Mouse (Mus musculus): Measurements from ENCODE around the gene Atp5j2. TPM values are rescaled to one million over a fixed set of nuclear protein-coding genes. Genes with fewer than 3 reads are reported as not detected.

Atp5j2 gene
- polyA plus RNA-seq, 2 experiments, result 190 to 454 TPM

- H3K27ac ChIP-seq, result no peak overlapping the region
- no peaks in the 10 kb centered on the region for H3K9me3 ChIP-seq (ENCODE audit: control insufficient read depth, low read length)
- H3K9ac ChIP-seq (replicated peaks), result no peak overlapping the region
- peaks cover 10% of the 10 kb centered on the region for H3K36me3 ChIP-seq (replicated peaks; ENCODE audit: control insufficient read depth, insufficient read depth, low read depth)
- no peak for DNase-seq (ENCODE audit: low read depth in 3 of 3, low spot score in 3 of 3)
- H3K4me2 ChIP-seq (ENCODE audit: low read depth), result no peak overlapping the region
- H3K4me1 ChIP-seq (replicated peaks; ENCODE audit: control insufficient read depth in 2 of 2, insufficient read depth in 2 of 2, low read length in 1 of 2), result 0 out of 4 replicates have a peak, but pooled peaks cover 0 to 1% of the 10 kb centered on the region in 2 experiments
- H3K27me3 ChIP-seq (ENCODE audit: control insufficient read depth, insufficient read depth, low read length), result no peaks in the 10 kb centered on the region
- ATAC-seq (ENCODE audit: insufficient read depth), result no peak
- H3K4me3 ChIP-seq (ENCODE audit: insufficient read depth in 1 of 2, low read depth in 2 of 2, low read length in 2 of 2), result no peak overlapping the region
- WGBS (ENCODE audit: insufficient replicate concordance), result 89% methylated on average over 21 of the region's 21 CpGs
- TF ChIP-seq EP300 (IDR thresholded peaks at IDR 0.05; ENCODE audit: low read depth) (no peak), CTCF (IDR thresholded peaks at IDR 0.05; ENCODE audit: low read depth) (no peak)
These were observed 26.3 kb upstream of the Atp5j2 start for GRCm38 (mm10) chr5:145218206-145218605.

GRCm38 (mm10) chr5:145217746-145218145 is 25.9 kb upstream of the Atp5j2 start:
- TF ChIP-seq EP300 (IDR thresholded peaks at IDR 0.05; ENCODE audit: low read depth) (no peak), CTCF (IDR thresholded peaks at IDR 0.05; ENCODE audit: low read depth) (no peak)
- H3K4me3 ChIP-seq (ENCODE audit: insufficient read depth in 1 of 2, low read depth in 2 of 2, low read length in 2 of 2), result no peak overlapping the region
- peaks cover 10% of the 10 kb centered on the region for H3K36me3 ChIP-seq (replicated peaks; ENCODE audit: control insufficient read depth, insufficient read depth, low read depth)
- no peak overlapping the region for H3K4me2 ChIP-seq (ENCODE audit: low read depth)
- no peak overlapping the region for H3K9ac ChIP-seq (replicated peaks)
- H3K27me3 ChIP-seq (ENCODE audit: control insufficient read depth, insufficient read depth, low read length), result no peaks in the 10 kb centered on the region
- no peaks in the 10 kb centered on the region for H3K4me1 ChIP-seq (replicated peaks; ENCODE audit: control insufficient read depth in 2 of 2, insufficient read depth in 2 of 2, low read length in 1 of 2)
- ATAC-seq (ENCODE audit: insufficient read depth) (no peak; the same call in 1 of the 2 replicates), DNase-seq (ENCODE audit: low read depth in 3 of 3, low spot score in 3 of 3) (no peak)
- H3K27ac ChIP-seq, result no peak overlapping the region
- no peaks in the 10 kb centered on the region for H3K9me3 ChIP-seq (ENCODE audit: control insufficient read depth, low read length)
- 65% methylated on average over 6 of the region's 6 CpGs for WGBS (ENCODE audit: insufficient replicate concordance)

GRCm38 (mm10) chr5:145214679-145215078 is 22.8 kb upstream of the Atp5j2 start:
- 60% methylated on average over 4 of the region's 4 CpGs for WGBS (ENCODE audit: insufficient replicate concordance)
- ATAC-seq (ENCODE audit: insufficient read depth), result 0 out of 2 replicates have a peak, but pooled peaks have one; percentile 25
- Histone ChIP-seq H3K27me3 (ENCODE audit: control insufficient read depth, insufficient read depth, low read length) (no peaks in the 10 kb centered on the region), H3K9me3 (ENCODE audit: control insufficient read depth, low read length) (no peaks in the 10 kb centered on the region), H3K27ac (no peak overlapping the region), H3K4me3 (ENCODE audit: insufficient read depth in 1 of 2, low read depth in 2 of 2, low read length in 2 of 2) (no peak overlapping the region), H3K36me3 (replicated peaks; ENCODE audit: control insufficient read depth, insufficient read depth, low read depth) (peaks cover 5% of the 10 kb centered on the region), H3K4me2 (ENCODE audit: low read depth) (no peak overlapping the region), H3K9ac (replicated peaks) (no peak overlapping the region), H3K4me1 (replicated peaks; ENCODE audit: control insufficient read depth in 2 of 2, insufficient read depth in 2 of 2, low read length in 1 of 2) (no peaks in the 10 kb centered on the region)
- DNase-seq (ENCODE audit: low read depth in 3 of 3, low spot score in 3 of 3), result no peak
- TF ChIP-seq EP300 (IDR thresholded peaks at IDR 0.05; ENCODE audit: low read depth), result no peak
- TF ChIP-seq CTCF (IDR thresholded peaks at IDR 0.05; ENCODE audit: low read depth), result peak; percentile 62

- no peak for DNase-seq (ENCODE audit: low read depth in 3 of 3, low spot score in 3 of 3)
- H3K27me3 ChIP-seq (ENCODE audit: control insufficient read depth, insufficient read depth, low read length), result no peaks in the 10 kb centered on the region
- no peak overlapping the region for H3K9ac ChIP-seq (replicated peaks)
- H3K4me3 ChIP-seq (ENCODE audit: insufficient read depth in 1 of 2, low read depth in 2 of 2, low read length in 2 of 2), result no peak overlapping the region
- no peak overlapping the region for H3K27ac ChIP-seq
- no peaks in the 10 kb centered on the region for H3K9me3 ChIP-seq (ENCODE audit: control insufficient read depth, low read length)
- H3K4me2 ChIP-seq (ENCODE audit: low read depth), result no peak overlapping the region
- 75% methylated on average over 3 of the region's 3 CpGs for WGBS (ENCODE audit: insufficient replicate concordance)
- TF ChIP-seq EP300 (IDR thresholded peaks at IDR 0.05; ENCODE audit: low read depth) (no peak), CTCF (IDR thresholded peaks at IDR 0.05; ENCODE audit: low read depth) (no peak)
- no peaks in the 10 kb centered on the region for H3K4me1 ChIP-seq (replicated peaks; ENCODE audit: control insufficient read depth in 2 of 2, insufficient read depth in 2 of 2, low read length in 1 of 2)
- ATAC-seq (ENCODE audit: insufficient read depth), result no peak
- H3K36me3 ChIP-seq (replicated peaks; ENCODE audit: control insufficient read depth, insufficient read depth, low read depth), result peaks cover 1% of the 10 kb centered on the region
These were observed 21.6 kb upstream of the Atp5j2 start for GRCm38 (mm10) chr5:145213505-145213904.

GRCm38 (mm10) chr5:145212216-145212615 is 20.4 kb upstream of the Atp5j2 start:
- H3K4me2 ChIP-seq (ENCODE audit: low read depth), result no peak overlapping the region
- H3K9ac ChIP-seq (replicated peaks), result no peak overlapping the region
- no peak overlapping the region for H3K27ac ChIP-seq
- no peak overlapping the region for H3K4me3 ChIP-seq (ENCODE audit: insufficient read depth in 1 of 2, low read depth in 2 of 2, low read length in 2 of 2)
- no peak for TF ChIP-seq EP300 (IDR thresholded peaks at IDR 0.05; ENCODE audit: low read depth)
- WGBS (ENCODE audit: insufficient replicate concordance), result 72% methylated on average over 4 of the region's 4 CpGs
- H3K4me1 ChIP-seq (replicated peaks; ENCODE audit: control insufficient read depth in 2 of 2, insufficient read depth in 2 of 2, low read length in 1 of 2), result 0 out of 4 replicates have a peak, but pooled peaks cover 0 to 2% of the 10 kb centered on the region in 2 experiments
- no peaks in the 10 kb centered on the region for H3K27me3 ChIP-seq (ENCODE audit: control insufficient read depth, insufficient read depth, low read length)
- ATAC-seq (ENCODE audit: insufficient read depth) (no peak), DNase-seq (ENCODE audit: low read depth in 3 of 3, low spot score in 3 of 3) (no peak)
- no peaks in the 10 kb centered on the region for H3K9me3 ChIP-seq (ENCODE audit: control insufficient read depth, low read length)
- H3K36me3 ChIP-seq (replicated peaks; ENCODE audit: control insufficient read depth, insufficient read depth, low read depth), result no peaks in the 10 kb centered on the region; the same call in none of the 2 replicates

Measured in liver, embryonic 14.5 days (tissue).